Mouse (Mus musculus) thymus, adult 18-20 months (tissue): ENCODE measurements around the gene Ccdc85c.

Source experiments
- DNase-seq, 2 experiments: peaks; one replicate each; pipeline ENCODE4 v3.0.0; 2022; ENCODE audit warnings: mixed read lengths in 2 of 2

Gene Ccdc85c

GRCm38 (mm10) chr12:108213090-108214041 lies 61.9 kb downstream of the Ccdc85c start:
- no peak for DNase-seq

GRCm38 (mm10) chr12:108212476-108212875 lies 62.7 kb downstream of the Ccdc85c start:
- DNase-seq, result no peak

GRCm38 (mm10) chr12:108212071-108212470 lies 63.2 kb downstream of the Ccdc85c start:
- no peak for DNase-seq

- no peak for DNase-seq
Observed at GRCm38 (mm10) chr12:108210623-108211022, 64.6 kb downstream of the Ccdc85c start.

- no peak for DNase-seq
Observed at GRCm38 (mm10) chr12:108208726-108209438, 66.3 kb downstream of the Ccdc85c start.

- no peak for DNase-seq
Observed at GRCm38 (mm10) chr12:108208216-108208615, 67.0 kb downstream of the Ccdc85c start.

- peak in 1 of 2 experiments; percentile 34 for DNase-seq
Observed at GRCm38 (mm10) chr12:108206641-108207040, 68.6 kb downstream of the Ccdc85c start.

- no peak for DNase-seq
Observed at GRCm38 (mm10) chr12:108204978-108205377, 70.2 kb downstream of the Ccdc85c start.

GRCm38 (mm10) chr12:108203895-108204294 lies 71.3 kb downstream of the Ccdc85c start:
- DNase-seq, result no peak

- DNase-seq, result no peak
Observed at GRCm38 (mm10) chr12:108200094-108200493, 75.1 kb downstream of the Ccdc85c start.

GRCm38 (mm10) chr12:108198447-108198846 lies 76.8 kb downstream of the Ccdc85c start:
- no peak for DNase-seq

- no peak for DNase-seq
Observed at GRCm38 (mm10) chr12:108195761-108196160, 79.5 kb downstream of the Ccdc85c start.

- DNase-seq, result no peak
Observed at GRCm38 (mm10) chr12:108193878-108194277, 81.3 kb downstream of the Ccdc85c start.

- no peak for DNase-seq
Observed at GRCm38 (mm10) chr12:108187541-108188091, 87.6 kb downstream of the Ccdc85c start.

- DNase-seq, result no peak
Observed at GRCm38 (mm10) chr12:108181716-108182115, 93.5 kb downstream of the Ccdc85c start.

- peak; percentile 98 to 99 for DNase-seq
Observed at GRCm38 (mm10) chr12:108179321-108180266, 95.6 kb downstream of the Ccdc85c start, which contains the start of gene Ccnk. Gene Ccnk, plus strand, starts transcription at chr12:108179579.

GRCm38 (mm10) chr12:108179246-108179320 lies 96.1 kb downstream of the Ccdc85c start, which contains the start of gene Setd3:
Gene Setd3, minus strand, starts transcription at chr12:108179314.
- no peak for DNase-seq

- DNase-seq, result peak; percentile 37 to 42
Observed at GRCm38 (mm10) chr12:108178331-108179245, 96.6 kb downstream of the Ccdc85c start.

GRCm38 (mm10) chr12:108176366-108176765 lies 98.9 kb downstream of the Ccdc85c start:
- no peak for DNase-seq

GRCm38 (mm10) chr12:108174606-108175505 lies 100.4 kb downstream of the Ccdc85c start:
- no peak for DNase-seq
